Mouse (Mus musculus) testis, postnatal 14 days (tissue): ENCODE measurements around the gene Olfr221.

Experiments used
- DNase-seq: peaks from one replicate; pipeline ENCODE4 v3.0.0; 2021; ENCODE audit warnings: low spot score

Olfr221 gene

GRCm38 (mm10) chr14:52003981-52004495, 38.2 kb downstream of the Olfr221 start:
- DNase-seq: no peak

DNA sequence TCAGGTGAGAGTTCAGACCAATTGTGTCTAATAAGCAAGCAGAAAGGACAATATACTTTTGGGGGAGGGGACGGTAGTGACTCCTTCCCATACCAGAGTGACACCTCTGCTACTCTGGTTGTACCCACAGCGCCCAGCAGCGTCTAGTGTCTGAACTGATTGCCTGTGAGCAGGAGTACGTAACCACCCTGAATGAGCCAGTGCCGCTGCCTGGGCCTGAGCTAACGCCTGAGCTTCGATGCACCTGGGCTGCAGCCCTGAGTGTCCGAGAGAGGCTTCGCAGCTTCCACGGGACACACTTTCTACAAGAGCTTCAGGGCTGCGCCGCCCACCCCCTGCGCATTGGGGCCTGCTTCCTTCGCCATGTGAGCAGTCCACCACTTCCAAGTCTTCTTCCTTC, 44.8 kb downstream of the Olfr221 start:
- no peak for DNase-seq

DNA sequence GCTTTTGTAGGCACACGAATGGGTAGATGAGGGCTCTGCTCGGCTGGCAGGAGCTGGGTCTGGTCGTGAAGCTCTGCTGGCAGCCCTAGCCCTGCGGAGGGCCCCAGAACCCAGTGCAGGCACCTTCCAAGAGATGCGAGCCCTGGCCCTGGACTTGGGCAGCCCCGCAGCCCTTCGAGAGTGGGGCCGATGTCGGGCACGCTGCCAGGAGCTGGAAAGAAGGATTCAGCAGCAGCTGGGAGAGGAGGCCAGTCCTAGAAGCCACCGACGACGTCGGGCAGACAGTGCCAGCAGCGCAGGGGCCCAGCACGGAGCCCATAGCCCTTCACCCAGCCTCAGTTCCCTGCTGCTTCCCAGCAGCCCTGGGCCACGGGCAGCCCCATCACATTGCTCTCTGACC, 45.4 kb downstream of the Olfr221 start:
- DNase-seq: no peak

GRCm38 (mm10) chr14:51996231-51996841, 45.9 kb downstream of the Olfr221 start:
- no peak for DNase-seq

GRCm38 (mm10) chr14:51995219-51995871, 46.9 kb downstream of the Olfr221 start:
- no peak for DNase-seq

DNA sequence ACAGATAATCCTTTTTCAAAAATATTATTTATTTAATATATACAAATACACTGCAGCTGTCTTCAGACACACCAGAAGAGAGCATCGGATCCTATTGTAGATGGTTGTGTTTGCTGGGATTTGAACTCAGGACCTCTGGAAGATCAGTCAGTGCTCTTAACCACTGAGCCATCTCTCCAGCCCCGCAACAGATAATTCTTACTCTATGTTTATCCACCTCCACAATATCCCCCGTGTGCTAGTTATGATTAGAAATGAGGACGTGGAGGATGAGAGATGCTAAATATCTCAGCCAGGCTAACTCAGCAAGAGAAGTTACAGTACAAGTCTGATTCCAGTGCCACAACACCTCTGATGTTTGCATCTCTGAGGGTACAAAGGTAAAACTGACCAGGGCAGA, 47.8 kb downstream of the Olfr221 start:
- DNase-seq: no peak

GRCm38 (mm10) chr14:51989461-51989970, 52.7 kb downstream of the Olfr221 start:
- DNase-seq: no peak

GRCm38 (mm10) chr14:51988731-51989130, 53.5 kb downstream of the Olfr221 start:
- no peak for DNase-seq

DNA sequence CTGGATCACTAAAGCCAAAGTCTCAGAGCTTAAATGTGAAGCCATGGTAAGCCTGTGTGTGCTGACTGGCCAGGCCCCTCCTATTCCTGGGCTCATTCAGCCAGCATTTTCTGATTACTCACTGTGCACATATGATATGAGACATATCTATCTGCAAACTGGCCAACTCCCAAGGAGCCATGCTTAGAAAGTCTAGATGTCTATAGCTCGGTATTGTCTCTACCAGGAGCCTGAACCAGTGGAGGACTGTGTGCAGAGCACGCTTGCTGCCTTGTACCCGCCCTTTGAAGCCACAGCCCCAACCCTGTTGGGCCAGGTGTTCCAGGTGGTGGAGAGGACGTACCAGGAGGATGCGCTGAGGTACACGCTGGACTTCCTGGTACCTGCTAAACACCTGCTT, 55.1 kb downstream of the Olfr221 start:
- no peak for DNase-seq

DNA sequence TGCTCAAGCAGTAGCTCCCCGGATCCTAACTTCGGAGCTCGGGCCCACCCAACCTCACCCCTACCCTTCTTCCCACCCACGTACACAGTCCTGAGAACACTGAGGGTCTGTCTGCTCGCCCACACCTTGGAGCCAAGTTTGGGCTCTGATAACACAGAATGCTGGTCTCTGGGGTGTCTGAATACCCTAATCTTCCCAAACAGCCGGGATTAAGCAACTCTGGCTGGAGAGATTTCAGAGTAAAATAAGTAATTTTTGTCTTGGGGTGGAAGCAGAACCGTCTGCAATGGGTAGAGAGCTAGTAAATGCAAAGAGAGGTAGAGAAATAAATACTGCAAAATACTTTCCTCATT, 56.1 kb downstream of the Olfr221 start:
- no peak for DNase-seq

- peak; percentile 76 for DNase-seq
Observed at GRCm38 (mm10) chr14:51985301-51986152, 56.7 kb downstream of the Olfr221 start.

DNA sequence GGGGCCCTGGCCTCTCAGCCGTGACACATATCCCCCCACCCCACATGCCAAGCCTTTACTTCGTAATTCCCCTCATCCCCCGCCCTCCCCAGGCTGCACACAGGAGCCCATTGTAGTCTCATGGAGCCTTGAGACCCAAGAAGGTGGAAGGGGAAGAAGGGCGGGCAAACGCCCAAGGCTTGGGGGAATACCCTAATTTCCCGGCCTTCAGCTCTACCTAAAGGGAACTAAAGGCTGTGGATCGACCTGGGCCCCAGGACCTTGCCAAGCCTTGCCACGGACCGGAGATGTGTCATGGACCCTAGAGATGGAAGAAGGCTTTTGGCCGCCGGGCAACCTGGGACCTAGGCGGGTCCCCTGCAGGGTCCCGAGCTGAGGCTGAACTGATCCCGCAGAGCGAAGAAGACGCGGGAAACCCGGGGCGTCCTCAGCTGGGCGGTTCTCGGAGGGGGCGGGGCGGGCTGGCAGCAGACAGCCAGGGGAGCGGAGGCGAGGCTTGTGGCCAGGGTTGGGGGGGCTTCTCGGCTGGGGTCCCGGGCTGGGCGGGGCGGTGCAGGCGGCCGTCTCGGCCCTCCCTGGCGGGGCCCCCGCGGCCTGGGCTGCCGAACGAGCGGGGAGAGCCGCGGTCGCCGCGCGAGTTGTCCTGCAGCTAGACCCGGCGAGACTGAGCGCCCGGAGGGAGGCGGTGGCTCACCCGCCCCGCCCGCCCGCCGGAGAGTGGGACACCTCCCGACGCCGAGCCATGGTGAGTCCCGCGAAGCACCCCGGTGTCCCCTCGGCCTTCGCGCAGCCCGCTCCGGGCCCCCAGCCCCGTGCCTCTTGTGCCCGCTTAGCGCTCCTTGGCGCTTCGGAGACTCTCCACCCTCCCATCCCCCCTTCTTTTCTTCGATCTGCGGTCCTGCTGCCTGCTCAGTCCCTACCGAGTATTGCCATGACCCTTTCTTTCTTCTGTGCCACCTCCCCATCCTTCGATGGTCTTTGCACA, 57.7 kb downstream of the Olfr221 start, which contains the start of gene Arhgef40:
Gene Arhgef40, plus strand, starts transcription at position 473 of the 985 bp plus-strand sequence.
- DNase-seq: peak; percentile 79
